Mouse (Mus musculus) layer of hippocampus, adult 2 months (tissue): ENCODE measurements around the gene Ranbp17. TPM values are rescaled to one million over a fixed set of nuclear protein-coding genes. Genes with fewer than 3 reads are reported as not detected.
"Not testable (repeated sequence)": the region's sequence is repeated elsewhere in the genome, so short reads cannot be mapped to it uniquely, and the experiment has no call there.

ENCODE experiments used
- DNase-seq, 2 experiments: peaks; one replicate each; pipeline ENCODE4 v3.0.0; 2022; ENCODE audit warnings: low spot score in 2 of 2
- H3K27ac ChIP-seq: fragments of 200-600 bp; 2 replicates; pipeline ENCODE4 v1.8.1; 2022
- H3K4me3 ChIP-seq: fragments of 200-600 bp; 2 replicates; pipeline ENCODE4 v1.8.1; 2022; ENCODE audit warnings: mild to moderate bottlenecking
- CTCF ChIP-seq: fragments of 200-600 bp; conservative IDR thresholded peaks from 2 replicates; pipeline ENCODE4 v1.8.1; 2022; ENCODE audit warnings: antibody characterized with exemption, mild to moderate bottlenecking, moderate library complexity
- total RNA-seq, 2 experiments: library from RNA; stranded (reverse); gene quantifications; 2 replicates each; pipeline ENCODE4 v1.2.3; 2021

Gene Ranbp17
- total RNA-seq, 2 experiments from 2014 or later = 7.9 to 9.9 TPM

DNA sequence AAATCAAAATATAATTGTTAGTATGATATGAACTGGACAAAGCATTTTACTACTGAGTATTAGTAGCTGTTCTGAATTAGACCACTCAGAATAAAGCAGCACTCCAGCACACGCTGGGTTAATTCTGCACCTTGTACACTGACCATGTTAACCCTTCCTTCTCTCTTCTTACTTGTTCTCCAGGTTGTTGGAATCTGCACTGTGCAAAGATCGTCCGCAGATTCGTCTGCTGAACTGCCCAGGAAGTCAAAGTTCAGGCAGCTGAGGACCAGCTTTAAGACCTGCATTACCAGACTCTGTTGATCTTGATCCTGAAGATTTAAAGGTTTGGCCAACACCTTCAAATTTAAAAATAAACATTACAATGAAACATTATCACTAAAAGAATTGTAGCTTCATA lies 27.8 kb downstream of the Ranbp17 start:
- no peak for DNase-seq
- no peak for TF ChIP-seq CTCF
- no peak overlapping the region for H3K4me3 ChIP-seq
- no peak overlapping the region for H3K27ac ChIP-seq

DNA sequence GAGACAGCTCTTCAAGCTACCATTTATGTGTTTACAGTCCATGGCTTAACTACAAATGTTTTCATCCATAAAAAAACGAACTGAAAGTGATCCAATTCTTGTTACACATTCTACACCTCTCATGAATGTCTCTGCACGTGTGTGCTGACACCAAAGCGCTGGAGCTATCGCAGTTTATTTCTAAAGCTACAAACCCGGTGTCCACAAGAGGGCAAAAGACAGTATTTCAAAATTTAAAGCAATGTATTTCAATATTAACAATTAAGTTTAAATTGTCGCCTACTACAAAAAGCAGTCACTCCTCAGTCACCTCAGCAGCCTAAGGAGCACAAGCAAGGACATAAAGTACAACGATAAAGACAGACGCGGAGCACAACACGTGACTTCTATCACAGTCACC lies 33.1 kb downstream of the Ranbp17 start:
- no peak for DNase-seq
- Histone ChIP-seq H3K27ac (no peak overlapping the region), H3K4me3 (no peak overlapping the region)
- peak; percentile 54 for TF ChIP-seq CTCF

DNA sequence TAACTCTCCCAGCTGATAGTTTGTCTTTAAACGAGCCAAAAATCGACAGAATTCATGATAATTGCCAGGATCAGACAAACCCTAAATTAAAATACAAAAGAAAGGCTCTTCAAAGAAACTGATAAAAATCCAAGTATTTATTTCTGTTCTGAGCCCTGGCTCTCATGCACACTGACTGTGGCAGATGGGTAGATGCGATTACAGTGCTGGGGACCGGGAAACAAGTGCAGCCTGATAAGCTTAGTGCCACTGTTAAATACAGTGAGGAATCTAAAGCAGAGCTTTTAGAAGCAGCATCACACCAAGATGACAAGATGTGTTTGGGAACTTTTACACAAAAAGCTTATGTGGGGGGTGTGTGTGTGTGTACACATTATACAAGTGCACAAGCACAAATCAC lies 34.3 kb downstream of the Ranbp17 start:
- peak in 1 of 2 experiments; percentile 2 for DNase-seq
- TF ChIP-seq CTCF = no peak
- no peak overlapping the region for H3K27ac ChIP-seq
- no peak overlapping the region for H3K4me3 ChIP-seq

DNA sequence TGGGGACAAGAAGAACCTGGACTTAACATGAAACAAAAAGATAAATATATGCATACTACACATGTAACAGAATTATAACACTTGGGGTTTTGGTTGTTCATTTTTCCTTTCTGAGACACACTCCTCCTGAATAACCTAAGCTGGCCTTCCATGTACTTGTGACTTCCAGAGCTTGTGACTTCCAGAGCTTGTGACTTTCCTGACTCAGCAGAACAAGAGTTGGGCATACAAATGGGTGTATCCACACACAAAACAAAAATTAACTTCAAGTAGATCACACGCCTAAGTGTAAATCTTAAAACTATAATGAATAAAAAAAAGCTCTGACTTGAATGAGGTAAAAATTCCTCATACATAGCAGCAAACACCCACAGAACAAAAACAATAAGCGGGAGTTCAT lies 36.9 kb downstream of the Ranbp17 start:
- no peak for TF ChIP-seq CTCF
- DNase-seq = no peak
- H3K27ac ChIP-seq = no peak overlapping the region
- no peak overlapping the region for H3K4me3 ChIP-seq

DNA sequence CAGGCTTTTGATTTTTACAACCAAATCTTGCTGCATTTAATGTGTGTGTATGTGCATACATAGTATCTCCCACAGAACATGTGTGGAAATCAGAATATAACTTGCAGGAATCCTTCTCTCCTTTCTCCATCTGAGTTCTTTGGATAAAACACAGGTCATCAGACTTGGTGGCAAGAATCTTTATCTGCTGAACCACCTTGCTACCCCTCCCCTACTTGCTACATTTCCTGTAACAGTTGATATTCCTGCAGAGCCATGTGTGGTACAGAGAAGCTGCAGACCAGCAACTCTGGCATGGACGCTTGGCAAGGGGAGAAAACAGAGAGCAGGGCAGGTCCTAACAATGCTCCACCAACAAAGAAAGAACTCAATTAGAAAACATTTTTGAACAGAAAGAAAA lies 52.4 kb downstream of the Ranbp17 start:
- DNase-seq = no peak
- no peak overlapping the region for H3K27ac ChIP-seq
- H3K4me3 ChIP-seq = no peak overlapping the region
- TF ChIP-seq CTCF = no peak

DNA sequence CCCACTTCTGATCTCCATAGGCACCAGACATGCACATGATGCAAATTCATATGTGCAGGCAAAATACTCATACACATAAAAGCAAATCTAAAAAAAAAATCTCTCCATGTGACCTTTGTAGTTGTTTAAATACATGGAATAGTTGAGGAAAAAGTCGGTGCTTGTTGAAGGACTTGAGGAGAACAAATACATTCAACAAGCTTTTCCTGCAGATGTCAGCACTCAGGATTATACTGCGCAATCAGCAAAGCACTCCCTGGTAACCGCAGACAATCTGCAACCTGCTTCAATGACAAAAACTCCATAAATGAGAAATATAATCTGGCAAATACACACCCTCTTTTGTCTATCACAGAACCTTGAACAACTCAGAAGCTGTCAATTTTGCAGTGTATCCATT lies 59.5 kb downstream of the Ranbp17 start:
- TF ChIP-seq CTCF = no peak
- DNase-seq = no peak
- Histone ChIP-seq H3K27ac (no peak overlapping the region), H3K4me3 (no peak overlapping the region)

DNA sequence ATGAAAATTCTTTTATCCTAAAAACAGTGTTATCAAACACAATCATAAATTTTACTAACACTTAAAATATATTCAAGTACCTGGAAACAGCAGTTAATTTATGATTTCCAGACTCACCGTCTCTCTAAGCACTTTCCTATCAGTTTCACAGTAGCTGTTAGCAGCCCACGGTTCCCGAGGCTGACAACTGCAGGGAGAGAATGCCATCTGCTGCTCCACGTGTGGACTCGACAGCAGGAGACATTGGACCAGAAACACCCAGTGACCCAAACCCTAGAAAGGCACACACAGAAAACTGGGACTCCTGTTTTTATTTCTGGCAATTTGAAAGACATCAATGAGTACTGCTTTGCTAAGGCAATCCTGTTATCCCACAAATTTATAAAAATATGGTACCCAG lies 79.7 kb downstream of the Ranbp17 start:
- Histone ChIP-seq H3K4me3 (no peak overlapping the region), H3K27ac (no peak overlapping the region)
- peak in 1 of 2 experiments; percentile 3 for DNase-seq
- peak; percentile 45 for TF ChIP-seq CTCF

DNA sequence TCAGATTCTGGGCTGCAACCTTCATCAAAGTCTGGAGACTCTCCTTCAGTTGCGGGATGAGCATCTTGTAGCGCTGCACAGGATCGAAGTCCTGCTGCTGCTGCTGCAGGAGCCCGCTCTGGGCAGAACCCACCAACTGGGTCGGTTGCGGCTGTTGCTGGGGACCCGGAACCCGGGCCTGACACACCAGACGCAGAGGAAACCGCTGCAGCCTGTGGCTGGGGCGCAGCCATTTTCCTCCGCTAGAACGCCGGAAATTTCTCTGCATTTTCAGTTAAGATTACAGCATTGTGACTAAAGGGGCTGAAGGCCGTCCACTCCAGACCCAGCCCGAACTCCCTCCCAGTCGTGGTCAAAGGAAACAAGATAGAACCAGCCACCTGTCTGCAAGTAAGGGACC lies 85.3 kb downstream of the Ranbp17 start:
- not testable (repeated sequence) for DNase-seq, H3K27ac ChIP-seq, H3K4me3 ChIP-seq

DNA sequence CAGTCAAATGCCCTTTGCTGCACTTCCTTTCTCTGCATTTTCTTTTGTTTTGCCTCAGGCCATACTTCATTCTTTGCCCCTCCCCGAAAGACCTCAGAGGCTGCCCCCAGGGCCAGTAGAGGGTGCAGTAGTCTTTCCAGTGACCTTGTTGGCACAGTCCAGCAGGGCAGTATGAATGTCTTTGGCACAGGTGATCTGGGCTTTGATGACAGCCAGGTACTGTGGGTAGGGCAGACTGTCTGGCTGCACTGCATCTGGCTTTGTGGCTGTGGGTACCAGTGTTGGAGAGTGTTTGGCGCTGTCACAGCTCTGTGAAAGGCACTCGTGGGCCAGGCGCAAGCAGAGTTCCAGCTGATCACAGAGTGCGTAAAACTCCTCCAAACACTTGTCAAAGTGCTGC lies 85.8 kb downstream of the Ranbp17 start:
- not testable (repeated sequence) for DNase-seq, H3K27ac ChIP-seq, H3K4me3 ChIP-seq

DNA sequence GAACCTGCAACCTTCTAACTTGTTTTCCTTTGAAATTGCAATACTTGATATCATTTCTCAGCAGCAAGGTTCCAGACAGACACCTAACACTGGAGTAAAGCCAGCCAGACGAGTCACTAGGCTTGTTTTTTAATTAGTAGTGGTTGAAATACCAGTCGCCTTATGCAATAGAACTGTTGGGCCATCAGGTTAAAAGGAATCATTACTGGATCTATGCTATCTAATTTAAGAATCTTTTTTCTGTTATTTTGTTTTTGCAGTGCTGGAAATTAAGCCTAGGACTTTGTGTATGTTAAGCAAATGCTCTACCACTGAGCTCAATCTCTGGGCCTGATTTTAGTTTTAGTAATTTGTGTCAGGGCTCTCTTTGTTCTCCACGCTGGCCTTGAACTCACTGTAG lies 91.3 kb downstream of the Ranbp17 start:
- Histone ChIP-seq H3K4me3 (no peak overlapping the region), H3K27ac (no peak overlapping the region)
- TF ChIP-seq CTCF = no peak
- no peak for DNase-seq

DNA sequence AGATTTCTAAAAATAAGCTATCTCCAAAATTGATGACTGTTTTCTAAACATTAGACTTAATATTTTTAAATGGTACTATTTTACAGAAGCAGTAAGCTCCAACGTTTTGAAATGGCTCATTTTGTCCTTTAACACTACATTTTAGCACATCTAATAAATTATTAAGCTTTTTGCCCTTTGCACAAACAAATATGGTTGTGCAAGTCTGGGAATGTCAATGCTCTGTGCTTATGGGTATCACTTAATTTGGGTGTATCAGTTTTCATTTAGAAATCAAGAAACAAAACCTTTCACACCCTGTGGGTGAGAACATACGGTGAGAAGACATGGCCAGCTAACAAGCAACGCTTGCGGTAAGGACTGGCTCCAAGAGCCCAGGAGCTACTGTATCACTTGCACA lies 108.9 kb downstream of the Ranbp17 start:
- no peak for DNase-seq
- Histone ChIP-seq H3K27ac (no peak overlapping the region), H3K4me3 (no peak overlapping the region)
- no peak for TF ChIP-seq CTCF

DNA sequence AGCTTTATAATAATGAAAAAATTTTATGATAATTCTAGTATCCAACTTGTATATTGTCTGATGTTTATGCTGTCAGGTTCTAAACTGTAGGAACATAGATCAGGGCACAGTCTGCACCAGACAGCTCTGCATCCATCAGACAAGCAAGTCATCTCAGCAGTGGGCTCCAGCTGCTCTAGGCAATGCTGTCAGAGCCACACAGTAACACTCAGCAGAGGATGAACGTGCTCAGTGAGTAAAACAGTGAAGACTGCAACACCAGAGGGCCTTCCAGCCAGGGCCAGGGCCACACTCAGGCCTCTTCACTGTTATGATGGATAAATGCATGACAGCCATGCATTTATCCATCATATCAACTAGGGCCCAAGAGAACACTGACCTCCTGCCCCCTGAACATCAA lies 114.2 kb downstream of the Ranbp17 start:
- TF ChIP-seq CTCF = no peak
- no peak for DNase-seq
- no peak overlapping the region for H3K27ac ChIP-seq
- H3K4me3 ChIP-seq = no peak overlapping the region

DNA sequence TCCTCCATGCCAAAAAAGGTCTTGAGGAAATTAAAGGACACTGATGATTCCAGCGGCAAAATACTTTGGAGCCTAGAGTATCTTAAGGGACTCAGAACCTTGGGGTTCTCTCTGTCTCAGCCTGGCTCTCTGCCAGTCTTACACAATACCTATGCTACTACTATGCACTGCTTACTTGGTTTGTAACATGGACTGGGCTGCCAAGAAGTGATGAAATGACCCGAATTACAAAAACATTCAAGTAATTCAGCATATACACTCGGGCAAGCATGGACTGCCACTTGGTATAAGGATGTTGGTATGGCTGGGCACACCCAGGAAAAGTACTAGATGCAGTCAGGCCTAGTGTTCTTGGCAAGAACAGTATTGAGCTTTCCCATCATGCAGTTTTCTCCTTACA lies 114.8 kb downstream of the Ranbp17 start:
- TF ChIP-seq CTCF = no peak
- no peak for DNase-seq
- Histone ChIP-seq H3K4me3 (no peak overlapping the region), H3K27ac (no peak overlapping the region)

DNA sequence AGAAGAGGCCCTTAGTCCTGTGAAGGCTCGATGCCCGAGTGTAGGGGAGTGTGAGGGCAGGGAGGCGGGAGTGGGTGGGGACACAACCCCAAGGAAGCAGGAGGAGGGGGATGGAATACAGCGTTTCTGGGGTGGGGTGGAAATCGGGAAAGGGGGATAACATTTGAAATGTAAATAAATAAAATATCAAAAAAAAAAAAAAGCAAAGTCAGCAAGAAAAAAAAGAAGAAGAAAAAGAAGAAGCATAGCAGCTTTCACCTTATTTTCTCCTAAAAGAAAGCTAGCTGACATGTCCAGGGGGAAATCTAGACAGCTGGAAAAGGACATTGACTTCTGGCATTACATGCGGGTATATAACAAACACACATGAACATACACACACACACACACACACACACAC lies 117.3 kb downstream of the Ranbp17 start:
- no peak for DNase-seq
- Histone ChIP-seq H3K4me3 (no peak overlapping the region), H3K27ac (no peak overlapping the region)
- TF ChIP-seq CTCF = no peak

DNA sequence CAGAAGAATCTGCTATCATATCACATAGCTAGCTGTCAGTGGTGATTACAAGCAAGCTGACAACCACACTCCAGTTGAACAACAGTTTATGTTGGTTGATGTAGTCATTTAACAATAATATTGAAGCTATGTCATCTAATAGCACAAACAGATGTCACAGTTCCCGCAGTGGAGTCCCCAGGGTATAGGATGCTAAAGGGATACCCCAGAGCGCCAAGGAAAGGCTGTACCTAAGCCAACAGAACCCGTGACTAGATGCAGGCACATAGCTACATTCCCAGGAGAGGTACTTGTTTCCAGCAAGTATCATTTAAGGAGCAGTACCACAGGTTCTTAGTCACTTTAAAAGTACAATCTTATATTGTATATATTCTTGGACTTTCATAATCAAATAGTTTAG lies 119.5 kb downstream of the Ranbp17 start:
- DNase-seq = no peak
- no peak overlapping the region for H3K27ac ChIP-seq
- H3K4me3 ChIP-seq = no peak overlapping the region
- TF ChIP-seq CTCF = no peak
